Comparison of ENCODE assay signal across 18 mouse cellular contexts in genomic region chr16:42369346-42369745, GRCm38 (mm10). TPM values are rescaled to one million over a fixed set of nuclear protein-coding genes. Genes with fewer than 3 reads are reported as not detected.
A peak's percentile ranks its signal among the peaks of the same experiment; 100 is the strongest.
DNase-seq lines count a peak whose midpoint lies in the region; ATAC-seq and TF ChIP-seq lines count a peak whose summit lies in the region.
"Had no signal": no experiment of that assay in that cellular context is flagged by ENCODE, and none has a peak within 500 bp of the region (broad histone marks: within the 10 kb centered on the region; RNA-seq: fewer than 3 reads in every experiment).

No protein-coding gene starts in this region.

- no peaks in the 10 kb centered on the region for H3K36me3 ChIP-seq in midbrain, embryonic 14.5 days (ENCODE audit: control insufficient read depth, insufficient read depth, low read length)
- no peaks in the 10 kb centered on the region for H3K36me3 ChIP-seq in midbrain, embryonic 10.5 days
- no peaks in the 10 kb centered on the region for H3K36me3 ChIP-seq in lung, postnatal 0 days (ENCODE audit: insufficient read depth, low read length)
- H3K36me3 ChIP-seq: embryonic facial prominence, embryonic 13.5 days; forebrain, embryonic 12.5 days; heart, embryonic 12.5 days; hindbrain, embryonic 12.5 days had no signal

- no peak overlapping the region for H3K4me3 ChIP-seq in midbrain, embryonic 14.5 days (replicated peaks; ENCODE audit: low read depth, low read length)
- no peak overlapping the region for H3K4me3 ChIP-seq in midbrain, embryonic 10.5 days
- no peak overlapping the region for H3K4me3 ChIP-seq in lung, postnatal 0 days (ENCODE audit: low read depth, low read length)
- H3K4me3 ChIP-seq: embryonic facial prominence, embryonic 13.5 days; forebrain, embryonic 12.5 days; heart, embryonic 12.5 days; hindbrain, embryonic 12.5 days had no signal

- no peak overlapping the region for H3K9ac ChIP-seq in midbrain, embryonic 14.5 days (replicated peaks; ENCODE audit: low read length)
- no peak overlapping the region for H3K9ac ChIP-seq in lung, postnatal 0 days (replicated peaks; ENCODE audit: low read depth)
- H3K9ac ChIP-seq: embryonic facial prominence, embryonic 13.5 days; forebrain, embryonic 12.5 days; heart, embryonic 12.5 days; hindbrain, embryonic 12.5 days had no signal

- TF ChIP-seq CTCF in lung, postnatal 0 days (IDR thresholded peaks at IDR 0.05), result no peak

- no peaks in the 10 kb centered on the region for H3K9me3 ChIP-seq in midbrain, embryonic 14.5 days (ENCODE audit: control insufficient read depth, low read length)
- H3K9me3 ChIP-seq in midbrain, embryonic 10.5 days (replicated peaks), result no peaks in the 10 kb centered on the region
- H3K9me3 ChIP-seq in lung, postnatal 0 days (ENCODE audit: low read length), result no peaks in the 10 kb centered on the region
- H3K9me3 ChIP-seq: embryonic facial prominence, embryonic 13.5 days; forebrain, embryonic 12.5 days; heart, embryonic 12.5 days; hindbrain, embryonic 12.5 days had no signal

- no peak overlapping the region for H3K4me2 ChIP-seq in midbrain, embryonic 14.5 days (ENCODE audit: low read length)
- no peak overlapping the region for H3K4me2 ChIP-seq in lung, postnatal 0 days (replicated peaks; ENCODE audit: low read depth, low read length)
- H3K4me2 ChIP-seq: embryonic facial prominence, embryonic 13.5 days; forebrain, embryonic 12.5 days; heart, embryonic 12.5 days; hindbrain, embryonic 12.5 days had no signal

- peak overlapping the region; percentile 71 for H3K27ac ChIP-seq in midbrain, embryonic 14.5 days (replicated peaks; ENCODE audit: low read depth, low read length)
- no peak overlapping the region for H3K27ac ChIP-seq in midbrain, embryonic 10.5 days (replicated peaks)
- H3K27ac ChIP-seq in lung, postnatal 0 days (ENCODE audit: low read length), result no peak overlapping the region
- H3K27ac ChIP-seq: embryonic facial prominence, embryonic 13.5 days; forebrain, embryonic 12.5 days; hindbrain, embryonic 12.5 days had no signal

- TF ChIP-seq EP300 in lung, postnatal 0 days (IDR thresholded peaks at IDR 0.05), result no peak

- peaks cover 6% of the 10 kb centered on the region; the same call in 1 of the 2 replicates for H3K4me1 ChIP-seq in midbrain, embryonic 14.5 days (ENCODE audit: control insufficient read depth, insufficient read depth, low read length)
- H3K4me1 ChIP-seq in midbrain, embryonic 10.5 days, result 0 out of 2 replicates have a peak, but pooled peaks cover 5% of the 10 kb centered on the region
- no peaks in the 10 kb centered on the region for H3K4me1 ChIP-seq in lung, postnatal 0 days (ENCODE audit: insufficient read depth, low read depth, low read length)
- H3K4me1 ChIP-seq: embryonic facial prominence, embryonic 13.5 days; heart, embryonic 12.5 days had no signal

- ATAC-seq in midbrain, embryonic 14.5 days (ENCODE audit: low FRiP score, low TSS enrichment), result no peak
- no peak for ATAC-seq in lung, postnatal 0 days
- ATAC-seq: inflammation-experienced regulatory T-cells, adult 6 months; intestine, postnatal 0 days; Patski had no signal

- H3K27me3 ChIP-seq in midbrain, embryonic 14.5 days (ENCODE audit: control insufficient read depth, insufficient read depth, low read length), result no peaks in the 10 kb centered on the region
- H3K27me3 ChIP-seq in midbrain, embryonic 10.5 days (ENCODE audit: low read depth, poor library complexity, severe bottlenecking), result no peaks in the 10 kb centered on the region
- no peaks in the 10 kb centered on the region for H3K27me3 ChIP-seq in lung, postnatal 0 days (replicated peaks; ENCODE audit: insufficient read depth, low read length)
- H3K27me3 ChIP-seq: embryonic facial prominence, embryonic 13.5 days; forebrain, embryonic 12.5 days; heart, embryonic 12.5 days; hindbrain, embryonic 12.5 days; Patski had no signal

- 82% methylated on average over 6 of the region's 6 CpGs for WGBS in midbrain, embryonic 14.5 days
- 85% methylated on average over 6 of the region's 6 CpGs for WGBS in midbrain, embryonic 10.5 days
- 77% methylated on average over 6 of the region's 6 CpGs for WGBS in lung, postnatal 0 days

- DNase-seq in midbrain, embryonic 14.5 days, result no peak
- no peak for DNase-seq in midbrain, embryonic 10.5 days (ENCODE audit: low spot score)
- DNase-seq in ES-CJ7 (ENCODE audit: low read depth, low spot score), result peak; percentile 89
- peak; percentile 70 for DNase-seq in R1 (ENCODE audit: low read depth, low spot score)
- no peak for DNase-seq in lung, postnatal 0 days (ENCODE audit: low spot score)
- no peak for DNase-seq in cerebellum, adult 18-20 months
- DNase-seq: adrenal gland, postnatal 10 days; cerebellum, adult 11-12 months; cerebellum, adult 9-11 months; cerebellum, postnatal 36 days; gastrocnemius, postnatal 14 days had no signal

RNA-seq across cellular contexts. Expression of gene Gap43, which starts 28.9 kb away (rescaled TPM):
- 1,427 and 1,759 TPM in 2 replicates for polyA plus RNA-seq in midbrain, embryonic 14.5 days (2014; fragmentation: Nextera tagmentation; extraction: Ambion mirVana)
- polyA plus RNA-seq in midbrain, embryonic 10.5 days (2016; fragmentation: Nextera tagmentation; extraction: Ambion mirVana), result 131 and 203 TPM in 2 replicates
- polyA plus RNA-seq in lung, postnatal 0 days (2015; fragmentation: Nextera tagmentation; extraction: Ambion mirVana), result 12.5 and 16.3 TPM in 2 replicates
- polyA plus RNA-seq: inflammation-experienced regulatory T-cells, adult 6 months; Patski had no signal

Comparison
In these comparisons a context has a peak if more than half of its experiments do, and no peak if none do; other contexts are left out.
1. DNase-seq: peak in ES-CJ7 (single experiment) and R1 (single experiment); none in midbrain, embryonic 14.5 days (single experiment), midbrain, embryonic 10.5 days (single experiment), lung, postnatal 0 days (single experiment) and cerebellum, adult 18-20 months (0 of 2).